Mouse (Mus musculus) MEL (cell line): ENCODE measurements around the gene 4930430F08Rik. TPM values are rescaled to one million over a fixed set of nuclear protein-coding genes. Genes with fewer than 3 reads are reported as not detected.

Experiments used
- DNase-seq: peaks from one replicate; pipeline ENCODE4 v3.0.0; 2011; ENCODE audit warnings: low read depth, low spot score
- H3K27ac ChIP-seq: 2 replicates; pipeline ENCODE4 v1.5.1; 2012; ENCODE audit warnings: low read depth, mild to moderate bottlenecking, control low read depth, low read length, moderate library complexity; ENCODE audit not compliant: control insufficient read depth
- H3K27me3 ChIP-seq, 2 experiments: fragments of 150-350 bp in 1 of 2; sonication (generic) in 1 of 2; 2 replicates each; pipeline ENCODE4 v1.6.1; 2012; ENCODE audit warnings: low read length in 2 of 2, mild to moderate bottlenecking in 2 of 2, improper control_type of control experiment in 1 of 2, moderate library complexity in 1 of 2; ENCODE audit not compliant: insufficient read depth in 2 of 2, control insufficient read depth in 1 of 2
- H3K36me3 ChIP-seq, 2 experiments: 2 replicates each; pipeline ENCODE4 v1.6.1; 2012 to 2014; ENCODE audit warnings: low read length in 2 of 2, improper control_type of control experiment in 1 of 2, inconsistent platforms in 1 of 2, mild to moderate bottlenecking in 1 of 2; ENCODE audit not compliant: insufficient read depth in 2 of 2, control insufficient read depth in 1 of 2
- H3K4me1 ChIP-seq, 2 experiments: fragments of 150-350 bp in 1 of 2; sonication (generic) in 1 of 2; 2 replicates each; pipeline ENCODE4 v1.6.1; 2012; ENCODE audit warnings: low read length in 2 of 2, improper control_type of control experiment in 1 of 2, mild to moderate bottlenecking in 1 of 2; ENCODE audit not compliant: insufficient read depth in 2 of 2, control insufficient read depth in 1 of 2
- H3K4me3 ChIP-seq, 2 experiments: fragments of 150-350 bp in 1 of 2; sonication (generic) in 1 of 2; 2 replicates each; pipeline ENCODE4 v1.5.1; 2012; ENCODE audit warnings: low read depth in 2 of 2, low read length in 2 of 2, mild to moderate bottlenecking in 2 of 2, moderate library complexity in 2 of 2, control low read depth in 1 of 2, improper control_type of control experiment in 1 of 2; ENCODE audit not compliant: control insufficient read depth in 1 of 2, insufficient read depth in 1 of 2
- H3K79me2 ChIP-seq: 2 replicates; pipeline ENCODE4 v1.6.1; 2012; ENCODE audit warnings: mild to moderate bottlenecking, low read length, moderate library complexity; ENCODE audit not compliant: control insufficient read depth, poor library complexity, insufficient read depth
- H3K9ac ChIP-seq: 2 replicates; pipeline ENCODE4 v1.6.1; 2012; ENCODE audit warnings: low read depth, mild to moderate bottlenecking, control low read depth, low read length, moderate library complexity; ENCODE audit not compliant: control insufficient read depth, poor library complexity, severe bottlenecking
- H3K9me3 ChIP-seq: fragments of 150-350 bp; sonication (generic); replicated peaks from 2 replicates; pipeline ENCODE4 v1.6.1; 2012; ENCODE audit warnings: mild to moderate bottlenecking, low read length, improper control_type of control experiment, moderate library complexity; ENCODE audit not compliant: insufficient read depth
- CHD2 ChIP-seq: IDR thresholded peaks from 2 replicates; pipeline ENCODE4 v1.6.1; 2011; ENCODE audit warnings: low read length, improper control_type of control experiment
- ETS1 ChIP-seq: IDR thresholded peaks from 2 replicates; pipeline ENCODE4 v1.6.1; 2012; ENCODE audit warnings: low read depth, mild to moderate bottlenecking, inconsistent platforms, low read length, improper control_type of control experiment, moderate library complexity
- GABPA ChIP-seq: IDR thresholded peaks from 2 replicates; pipeline ENCODE4 v1.6.1; 2012; ENCODE audit warnings: low read depth, mild to moderate bottlenecking, inconsistent platforms, low read length, improper control_type of control experiment, moderate library complexity
- HCFC1 ChIP-seq: IDR thresholded peaks from 2 replicates; pipeline ENCODE4 v1.6.1; 2012; ENCODE audit warnings: low read depth, mild to moderate bottlenecking, inconsistent platforms, low read length, improper control_type of control experiment, moderate library complexity
- KAT2A ChIP-seq: conservative IDR thresholded peaks from 2 replicates; pipeline ENCODE4 v1.6.1; 2012; ENCODE audit warnings: low read depth, low read length, improper control_type of control experiment, inconsistent platforms
- MAZ ChIP-seq: IDR thresholded peaks from 2 replicates; pipeline ENCODE4 v1.6.1; 2012; ENCODE audit warnings: low read depth, mild to moderate bottlenecking, inconsistent platforms, low read length, improper control_type of control experiment
- MYB ChIP-seq: IDR thresholded peaks from 2 replicates; pipeline ENCODE4 v1.6.1; 2011; ENCODE audit warnings: mild to moderate bottlenecking, low read depth, low read length, improper control_type of control experiment
- POLR2A ChIP-seq, 2 experiments: IDR thresholded peaks; 2 replicates each; pipeline ENCODE4 v1.6.1; 2011 to 2012; ENCODE audit warnings: low read length in 2 of 2, mild to moderate bottlenecking in 2 of 2, control low read depth in 1 of 2, improper control_type of control experiment in 1 of 2, low read depth in 1 of 2, moderate library complexity in 1 of 2; ENCODE audit not compliant: control insufficient read depth in 1 of 2, insufficient read depth in 1 of 2, poor library complexity in 1 of 2
- RAD21 ChIP-seq: IDR thresholded peaks from 2 replicates; pipeline ENCODE4 v1.6.1; 2011; ENCODE audit warnings: mild to moderate bottlenecking, low read depth, low read length, improper control_type of control experiment
- SIN3A ChIP-seq: IDR thresholded peaks from 2 replicates; pipeline ENCODE4 v1.6.1; 2012; ENCODE audit warnings: low read length, improper control_type of control experiment, inconsistent platforms
- TBP ChIP-seq: IDR thresholded peaks from 2 replicates; pipeline ENCODE4 v1.8.0; 2011; ENCODE audit warnings: low read depth, low read length, improper control_type of control experiment
- TCF12 ChIP-seq: IDR thresholded peaks from 2 replicates; pipeline ENCODE4 v1.6.1; 2014; ENCODE audit warnings: low read depth, mild to moderate bottlenecking, inconsistent platforms, low read length, improper control_type of control experiment, moderate library complexity
- UBTF ChIP-seq: IDR thresholded peaks from 2 replicates; pipeline ENCODE4 v1.6.1; 2012; ENCODE audit warnings: low read depth, mild to moderate bottlenecking, inconsistent platforms, low read length, improper control_type of control experiment, moderate library complexity, borderline replicate concordance; ENCODE audit not compliant: insufficient read depth
- USF2 ChIP-seq, 2 experiments: IDR thresholded peaks; 2 replicates each; pipeline ENCODE4 v1.6.1; 2011 to 2012; ENCODE audit warnings: improper control_type of control experiment in 2 of 2, low read length in 2 of 2, borderline replicate concordance in 1 of 2, inconsistent platforms in 1 of 2, low read depth in 1 of 2, mild to moderate bottlenecking in 1 of 2; ENCODE audit not compliant: insufficient read depth in 1 of 2
- ZNF384 ChIP-seq: IDR thresholded peaks from 2 replicates; pipeline ENCODE4 v1.6.1; 2012; ENCODE audit warnings: low read depth, mild to moderate bottlenecking, inconsistent platforms, low read length, improper control_type of control experiment
- polyA plus RNA-seq, 2 experiments: library from polyadenylated mRNA; stranded (reverse) in 1 of 2; unstranded in 1 of 2; fragments of >175 nt in 1 of 2; fragments of >200 nt in 1 of 2; gene quantifications; 2 replicates each; pipeline versions ENCODE4 v1.2.1 to v1.2.4; 2012; ENCODE audit warnings: low replicate concordance in 2 of 2, low read depth in 1 of 2; ENCODE audit not compliant: insufficient read length in 2 of 2, insufficient read depth in 1 of 2, missing spikeins in 1 of 2
- total RNA-seq: library from RNA; depleted of rRNA; stranded (reverse); fragments of 300-350 nt; gene quantifications from 2 replicates; pipeline ENCODE4 v1.2.3, GENCODE M21; 2012

4930430F08Rik gene
- total and polyA plus RNA-seq, 3 experiments, result 10.5 to 22.7 TPM; not detected in 1

GRCm38 (mm10) chr10:100629762-100630438 is 39.7 kb upstream of the 4930430F08Rik start (continued):
- TF ChIP-seq ZNF384 (no peak), CHD2 (no peak), RAD21 (peak; percentile 95)

DNA sequence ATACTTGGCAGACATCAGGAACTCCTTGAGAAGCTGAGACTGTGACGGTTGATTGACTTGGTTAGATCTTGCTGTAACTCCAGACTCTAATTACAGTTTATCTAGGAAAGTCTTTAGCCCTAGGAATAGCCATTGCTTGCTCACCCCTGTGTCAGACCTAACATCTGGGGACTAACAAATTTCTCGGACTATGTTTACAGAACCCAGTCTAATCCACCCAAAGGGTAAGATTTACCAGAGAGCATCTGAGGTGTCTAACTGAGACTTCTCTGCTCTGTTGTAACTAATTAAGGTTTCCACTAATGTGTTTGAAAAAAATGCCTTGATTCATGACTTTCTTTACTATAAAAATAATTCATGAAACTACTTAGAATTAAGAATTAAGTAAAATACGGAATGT is 32.3 kb upstream of the 4930430F08Rik start:
- no peak for TF ChIP-seq KAT2A
- TF ChIP-seq, all 39 proteins: peak for 0
- no peak for DNase-seq
- Histone ChIP-seq H3K27me3 (peaks cover 1 to 2% of the 10 kb centered on the region in 2 experiments; a peak in 3 of 4 replicates), H3K79me2 (no peaks in the 10 kb centered on the region), H3K4me3 (no peak overlapping the region), H3K36me3 (no peaks in the 10 kb centered on the region), H3K27ac (no peak overlapping the region), H3K9me3 (no peaks in the 10 kb centered on the region), H3K9ac (no peak overlapping the region), H3K4me1 (no peaks in the 10 kb centered on the region)

- Histone ChIP-seq H3K9me3 (no peaks in the 10 kb centered on the region), H3K36me3 (no peaks in the 10 kb centered on the region), H3K27ac (no peak overlapping the region), H3K27me3 (peaks cover 0 to 2% of the 10 kb centered on the region in 2 experiments; a peak in 3 of 4 replicates), H3K9ac (no peak overlapping the region), H3K4me1 (no peaks in the 10 kb centered on the region), H3K4me3 (no peak overlapping the region), H3K79me2 (no peaks in the 10 kb centered on the region)
- TF ChIP-seq MYB (no peak), SIN3A (no peak), UBTF (no peak), MAZ (no peak), ZNF384 (no peak), TBP (no peak), USF2 (IDR thresholded peaks at IDR 0.05; ENCODE audit: borderline replicate concordance in 1 of 2, insufficient read depth in 1 of 2, low read depth in 1 of 2, low read length in 2 of 2) (no peak), TCF12 (no peak), POLR2A (IDR thresholded peaks at IDR 0.05; ENCODE audit: control insufficient read depth in 1 of 2, insufficient read depth in 1 of 2, low read depth in 1 of 2, low read length in 2 of 2, poor library complexity in 1 of 2) (no peak), KAT2A (no peak), GABPA (no peak), HCFC1 (no peak), ETS1 (no peak)
- DNase-seq, result no peak
Measured at GRCm38 (mm10) chr10:100620040-100620439, 29.8 kb upstream of the 4930430F08Rik start.
